Mouse (Mus musculus) forebrain, embryonic 13.5 days (tissue): ENCODE results near the gene Tkt. TPM values are rescaled to one million over a fixed set of nuclear protein-coding genes. Genes with fewer than 3 reads are reported as not detected.

Experiments used
- ATAC-seq: fragments of 200-750 bp; cut with Nextera tagmentation; 2 replicates; pipeline ENCODE4 v1.8.0; 2017
- H3K27ac ChIP-seq: fragments of 300-500 bp; sonication (generic); 2 replicates; pipeline ENCODE4 v1.5.1; 2015; ENCODE audit warnings: inconsistent platforms, mild to moderate bottlenecking, moderate library complexity
- H3K27me3 ChIP-seq: fragments of 300-500 bp; sonication (generic); 2 replicates; pipeline ENCODE4 v1.6.1; 2015; ENCODE audit warnings: mild to moderate bottlenecking, inconsistent platforms
- H3K36me3 ChIP-seq: fragments of 300-500 bp; sonication (generic); 2 replicates; pipeline ENCODE4 v1.6.1; 2015; ENCODE audit warnings: mild to moderate bottlenecking, inconsistent platforms; ENCODE audit not compliant: poor library complexity, severe bottlenecking
- H3K4me1 ChIP-seq: fragments of 300-500 bp; sonication (generic); 2 replicates; pipeline ENCODE4 v1.6.1; 2015; ENCODE audit warnings: inconsistent platforms
- H3K4me2 ChIP-seq: fragments of 300-500 bp; sonication (generic); 2 replicates; pipeline ENCODE4 v1.6.1; 2015; ENCODE audit warnings: inconsistent platforms, mild to moderate bottlenecking, moderate library complexity
- H3K4me3 ChIP-seq: fragments of 300-500 bp; sonication (generic); 2 replicates; pipeline ENCODE4 v1.5.1; 2015; ENCODE audit warnings: mild to moderate bottlenecking, inconsistent platforms
- H3K9ac ChIP-seq: fragments of 300-500 bp; sonication (generic); 2 replicates; pipeline ENCODE4 v1.6.1; 2015; ENCODE audit warnings: mild to moderate bottlenecking, inconsistent platforms
- H3K9me3 ChIP-seq: fragments of 300-500 bp; sonication (generic); replicated peaks from 2 replicates; pipeline ENCODE4 v1.6.1; 2016; ENCODE audit warnings: inconsistent platforms
- WGBS: fragments of 180-500 bp; shearing (Covaris S2); methylation state at CpG from one replicate; pipeline ENCODE4 v1.1.7; 2015; 5-methylcytosine and 5-hydroxymethylcytosine counted together
- polyA plus RNA-seq: library from polyadenylated mRNA; unstranded; fragments of >200 nt; fragmentation: Nextera tagmentation; extraction: Ambion mirVana; gene quantifications from 2 replicates; pipeline ENCODE4 v1.2.1, GENCODE M21; 2015

Tkt gene
- polyA plus RNA-seq: 274 and 296 TPM in 2 replicates

GRCm38 (mm10) chr14:30548131-30548720 is at the start of gene Tkt:
TSS of gene Tkt (plus strand) at chr14:30548359.
- WGBS: 25% methylated on average over 8 of the region's 8 CpGs
- H3K4me1 ChIP-seq: peaks cover 32% of the 10 kb centered on the region

GRCm38 (mm10) chr14:30504990-30505389 is 43.2 kb upstream of the Tkt start:
- Histone ChIP-seq H3K27ac (no peak overlapping the region), H3K9ac (no peak overlapping the region), H3K36me3 (peaks cover 67% of the 10 kb centered on the region), H3K4me2 (no peak overlapping the region), H3K27me3 (no peaks in the 10 kb centered on the region), H3K9me3 (no peaks in the 10 kb centered on the region), H3K4me1 (no peaks in the 10 kb centered on the region), H3K4me3 (no peak overlapping the region)
- ATAC-seq: no peak
- 88% methylated on average over 5 of the region's 5 CpGs for WGBS

More at GRCm38 (mm10) chr14:30548131-30548720, at the start of gene Tkt:
- peak; percentile 34 for ATAC-seq
- peak within 1 kb of the TSS; percentile 86 for H3K4me3 ChIP-seq
- H3K9ac ChIP-seq: peak within 1 kb of the TSS; percentile 91
- H3K36me3 ChIP-seq: no peaks in the 10 kb centered on the region
- peak within 1 kb of the TSS; percentile 87 for H3K27ac ChIP-seq
- H3K27me3 ChIP-seq: no peaks in the 10 kb centered on the region
- no peaks in the 10 kb centered on the region for H3K9me3 ChIP-seq
- H3K4me2 ChIP-seq: peak within 1 kb of the TSS; percentile 91

DNA sequence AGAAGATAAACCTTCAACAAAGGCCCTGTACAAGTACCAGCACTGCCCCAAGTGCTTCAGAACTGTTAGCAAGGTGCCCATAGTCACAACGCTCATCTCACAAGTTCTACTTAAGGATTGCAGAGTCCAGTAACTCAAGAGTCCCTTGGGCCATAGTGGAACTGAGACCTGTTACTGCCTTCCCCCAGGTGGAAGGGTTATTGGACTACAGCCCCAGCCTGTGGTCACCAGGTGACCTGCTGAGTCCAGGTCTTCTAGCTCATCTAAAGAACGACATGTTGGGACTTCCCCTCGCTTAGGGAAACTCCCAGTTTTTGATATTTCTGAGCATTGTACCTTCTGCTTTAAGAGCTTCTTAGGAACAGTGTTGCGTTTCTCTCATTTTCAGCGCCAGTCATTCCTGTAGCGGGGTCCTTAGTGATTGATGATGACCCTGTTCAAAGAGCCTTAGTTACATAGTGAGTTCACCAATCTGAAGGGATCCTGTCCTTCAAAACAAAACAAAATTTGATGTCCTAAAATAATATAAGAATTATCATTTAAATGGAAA is 37.9 kb upstream of the Tkt start:
- no peak for ATAC-seq
- H3K4me3 ChIP-seq: no peak overlapping the region
- no peak overlapping the region for H3K9ac ChIP-seq
- H3K9me3 ChIP-seq: no peaks in the 10 kb centered on the region
- peaks cover 81% of the 10 kb centered on the region for H3K36me3 ChIP-seq
- H3K27me3 ChIP-seq: no peaks in the 10 kb centered on the region
- H3K4me1 ChIP-seq: no peaks in the 10 kb centered on the region
- H3K27ac ChIP-seq: no peak overlapping the region
- 96% methylated on average over 6 of the region's 6 CpGs for WGBS
- H3K4me2 ChIP-seq: no peak overlapping the region

DNA sequence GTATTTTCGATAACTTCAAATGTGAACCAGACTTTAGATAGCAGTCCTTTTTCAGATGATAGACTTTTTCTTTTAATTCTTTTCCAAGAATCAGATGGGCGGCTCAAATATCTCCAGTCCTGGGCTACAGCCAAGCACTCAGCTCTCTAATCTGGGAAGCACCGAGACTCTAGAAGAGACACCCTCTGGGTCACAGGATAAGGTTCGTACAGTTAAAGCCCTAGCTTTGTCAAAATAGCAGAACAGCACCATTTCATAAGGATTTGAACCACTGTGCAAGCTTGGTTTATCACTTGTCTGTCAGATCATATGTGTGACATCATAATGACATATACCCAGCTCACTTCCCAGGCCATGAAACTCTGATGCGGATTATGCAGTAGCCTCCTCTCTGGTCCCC is 35.3 kb upstream of the Tkt start:
- H3K36me3 ChIP-seq: peaks cover 66% of the 10 kb centered on the region
- WGBS: 94% methylated on average over 5 of the region's 5 CpGs

DNA sequence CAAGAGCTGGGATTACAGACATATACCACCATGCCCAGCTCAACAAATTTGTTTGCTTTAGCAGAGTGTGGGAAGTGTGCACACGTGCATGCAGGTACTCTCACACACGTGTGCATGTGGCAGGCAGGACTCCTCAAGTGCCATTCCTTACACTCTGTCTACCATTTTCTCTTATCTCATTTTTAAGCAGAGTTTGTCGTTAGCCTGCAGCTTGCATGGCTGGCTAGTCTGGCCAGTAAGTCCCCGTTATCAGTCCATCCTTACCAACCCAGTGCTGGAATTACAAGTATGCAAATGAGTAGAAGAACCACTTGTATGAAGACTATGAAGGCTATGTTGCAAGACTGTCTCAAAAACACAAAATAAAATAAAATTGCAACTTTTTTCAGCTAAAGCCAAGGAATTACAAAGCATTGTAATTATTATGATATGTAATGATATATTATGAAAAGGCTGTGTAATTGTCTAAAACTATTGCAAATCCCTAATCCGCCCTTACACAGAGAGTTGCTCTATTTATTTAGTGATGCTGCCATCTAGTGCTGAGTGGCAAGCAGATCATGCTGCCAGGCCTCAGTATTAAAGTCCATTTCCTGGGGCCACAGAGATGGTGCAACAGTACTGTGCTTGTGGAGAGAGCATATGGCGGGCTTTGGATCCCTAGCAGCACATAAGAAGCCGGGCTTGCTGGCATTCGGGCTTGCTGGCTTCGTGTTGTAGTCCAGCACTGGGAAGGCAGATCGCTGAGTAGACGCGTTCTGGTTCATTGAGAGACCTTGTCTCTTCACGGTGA is 32.0 kb upstream of the Tkt start:
- Histone ChIP-seq H3K9me3 (no peaks in the 10 kb centered on the region), H3K4me1 (no peaks in the 10 kb centered on the region), H3K4me2 (no peak overlapping the region), H3K27ac (no peak overlapping the region), H3K9ac (no peak overlapping the region), H3K27me3 (no peaks in the 10 kb centered on the region), H3K36me3 (peaks cover 74% of the 10 kb centered on the region), H3K4me3 (no peak overlapping the region)
- no peak for ATAC-seq
- 90% methylated on average over 13 of the region's 13 CpGs for WGBS

More for the DNA sequence above, 35.3 kb upstream of the Tkt start:
- Histone ChIP-seq H3K4me2 (no peak overlapping the region), H3K27me3 (no peaks in the 10 kb centered on the region), H3K4me1 (no peaks in the 10 kb centered on the region), H3K9ac (no peak overlapping the region), H3K9me3 (no peaks in the 10 kb centered on the region), H3K4me3 (no peak overlapping the region), H3K27ac (no peak overlapping the region)
- ATAC-seq: no peak

DNA sequence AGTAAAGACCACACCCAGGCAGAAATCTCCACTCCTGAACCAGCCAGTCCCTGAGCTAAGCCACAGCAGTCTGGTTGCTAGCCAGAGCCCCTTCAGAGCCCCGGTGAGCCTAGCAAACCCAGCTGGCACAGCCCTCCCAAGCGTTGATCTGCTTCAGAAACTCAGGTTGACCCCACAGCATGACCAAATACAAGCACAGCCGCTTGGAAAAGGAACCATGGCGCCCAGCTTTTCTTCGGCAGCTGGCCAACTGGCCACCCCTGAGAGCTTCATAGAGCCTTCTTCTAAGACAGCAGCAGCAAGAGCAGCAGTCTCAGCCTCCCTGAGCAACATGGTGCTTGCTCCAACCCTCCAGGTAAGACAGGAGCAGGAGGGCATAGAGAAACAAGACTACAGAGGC is 28.8 kb upstream of the Tkt start:
- H3K4me1 ChIP-seq: no peaks in the 10 kb centered on the region
- WGBS: 92% methylated on average over 5 of the region's 5 CpGs
- H3K4me2 ChIP-seq: no peak overlapping the region
- ATAC-seq: no peak
- no peaks in the 10 kb centered on the region for H3K9me3 ChIP-seq
- H3K9ac ChIP-seq: no peak overlapping the region
- no peak overlapping the region for H3K4me3 ChIP-seq
- H3K36me3 ChIP-seq: peaks cover 79% of the 10 kb centered on the region
- no peak overlapping the region for H3K27ac ChIP-seq
- H3K27me3 ChIP-seq: no peaks in the 10 kb centered on the region

- H3K4me3 ChIP-seq: no peak overlapping the region
- WGBS: 73% methylated on average over 6 of the region's 6 CpGs
- H3K4me1 ChIP-seq: no peaks in the 10 kb centered on the region
- ATAC-seq: no peak
- no peaks in the 10 kb centered on the region for H3K27me3 ChIP-seq
- H3K36me3 ChIP-seq: peaks cover 97% of the 10 kb centered on the region
- no peaks in the 10 kb centered on the region for H3K9me3 ChIP-seq
- no peak overlapping the region for H3K4me2 ChIP-seq
- no peak overlapping the region for H3K27ac ChIP-seq
- H3K9ac ChIP-seq: no peak overlapping the region
Measured at GRCm38 (mm10) chr14:30523356-30523755, 24.8 kb upstream of the Tkt start.

DNA sequence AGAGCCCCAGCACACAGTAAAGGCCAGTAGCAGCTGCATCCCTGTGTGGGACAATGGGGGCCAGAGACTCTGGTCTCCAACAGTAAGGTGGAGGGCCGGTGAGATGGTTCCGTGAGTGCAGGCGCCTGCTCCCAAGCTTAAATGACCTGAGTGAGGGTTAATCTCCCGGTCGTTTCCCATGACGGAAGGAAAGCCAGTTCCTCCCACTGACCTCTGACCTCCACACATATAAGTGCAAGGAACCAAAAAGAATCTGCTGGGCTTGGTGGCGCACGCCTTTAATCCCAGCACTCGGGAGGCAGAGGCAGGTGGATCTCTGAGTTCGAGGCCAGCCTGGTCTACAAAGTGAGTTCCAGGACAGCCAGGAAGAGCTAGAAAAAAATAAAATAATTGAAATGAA is 19.8 kb upstream of the Tkt start:
- ATAC-seq: no peak
- Histone ChIP-seq H3K4me3 (no peak overlapping the region), H3K9me3 (no peaks in the 10 kb centered on the region), H3K4me1 (peaks cover 21% of the 10 kb centered on the region), H3K27me3 (no peaks in the 10 kb centered on the region), H3K4me2 (no peak overlapping the region), H3K9ac (no peak overlapping the region), H3K36me3 (peaks cover 48% of the 10 kb centered on the region), H3K27ac (no peak overlapping the region)
- WGBS: 90% methylated on average over 10 of the region's 10 CpGs

GRCm38 (mm10) chr14:30528961-30529360 is 19.2 kb upstream of the Tkt start:
- Histone ChIP-seq H3K4me3 (no peak overlapping the region), H3K27me3 (no peaks in the 10 kb centered on the region), H3K27ac (no peak overlapping the region), H3K4me2 (no peak overlapping the region), H3K36me3 (peaks cover 43% of the 10 kb centered on the region), H3K9me3 (no peaks in the 10 kb centered on the region), H3K4me1 (peaks cover 21% of the 10 kb centered on the region), H3K9ac (no peak overlapping the region)
- WGBS: 92% methylated on average over 5 of the region's 5 CpGs
- ATAC-seq: no peak

- ATAC-seq: no peak
- H3K4me1 ChIP-seq: peaks cover 21% of the 10 kb centered on the region
- H3K4me3 ChIP-seq: no peak overlapping the region
- H3K9me3 ChIP-seq: no peaks in the 10 kb centered on the region
- H3K9ac ChIP-seq: no peak overlapping the region
- no peak overlapping the region for H3K27ac ChIP-seq
- peaks cover 38% of the 10 kb centered on the region for H3K36me3 ChIP-seq
- H3K4me2 ChIP-seq: no peak overlapping the region
- H3K27me3 ChIP-seq: no peaks in the 10 kb centered on the region
- 91% methylated on average over 12 of the region's 12 CpGs for WGBS
Measured at GRCm38 (mm10) chr14:30529454-30529853, 18.7 kb upstream of the Tkt start.

DNA sequence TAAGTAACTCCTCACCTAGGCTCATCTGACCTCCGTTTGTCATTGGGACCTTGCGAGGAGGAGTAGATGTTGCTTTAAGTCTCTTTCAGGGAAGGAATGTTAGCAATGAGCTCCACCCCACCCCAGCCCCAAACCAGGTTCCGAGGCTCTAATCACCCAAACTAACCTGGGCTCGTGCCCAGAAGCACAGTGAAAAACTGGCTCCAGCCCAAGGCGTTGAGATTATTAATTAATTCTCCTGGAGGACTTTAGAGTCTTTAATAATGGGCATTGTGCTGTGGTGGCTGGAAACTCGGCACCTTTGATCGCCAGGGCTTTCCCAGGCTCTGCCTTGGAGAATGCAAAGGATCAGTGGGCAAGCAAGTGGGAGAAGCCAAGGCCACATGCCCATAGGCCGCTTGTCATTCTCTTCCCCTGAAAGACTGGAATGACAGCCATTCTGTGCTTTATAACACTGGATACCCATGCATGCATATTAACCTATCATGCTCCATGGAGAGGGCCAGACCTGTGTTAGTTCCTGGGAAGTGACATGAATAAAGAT is 17.4 kb upstream of the Tkt start:
- H3K27ac ChIP-seq: peak overlapping the region; percentile 74
- WGBS: 32% methylated on average over 8 of the region's 8 CpGs
- no peak overlapping the region for H3K4me3 ChIP-seq
- H3K27me3 ChIP-seq: no peaks in the 10 kb centered on the region
- peak; percentile 83 for ATAC-seq
- H3K4me2 ChIP-seq: peak overlapping the region; percentile 4; the same call in 1 of the 2 replicates
- H3K4me1 ChIP-seq: peaks cover 21% of the 10 kb centered on the region
- H3K9ac ChIP-seq: 0 out of 2 replicates have a peak overlapping the region, but pooled peaks have one; percentile 26
- H3K9me3 ChIP-seq: no peaks in the 10 kb centered on the region
- peaks cover 24% of the 10 kb centered on the region for H3K36me3 ChIP-seq

- Histone ChIP-seq H3K4me3 (no peak overlapping the region), H3K4me2 (0 out of 2 replicates have a peak overlapping the region, but pooled peaks have one; percentile 4), H3K9me3 (no peaks in the 10 kb centered on the region), H3K36me3 (peaks cover 18% of the 10 kb centered on the region), H3K27ac (peak overlapping the region; percentile 52), H3K9ac (no peak overlapping the region), H3K4me1 (peaks cover 21% of the 10 kb centered on the region), H3K27me3 (no peaks in the 10 kb centered on the region)
- 54% methylated on average over 5 of the region's 5 CpGs for WGBS
- ATAC-seq: 0 out of 2 replicates have a peak, but pooled peaks have one; percentile 45
Measured at GRCm38 (mm10) chr14:30531431-30531830, 16.7 kb upstream of the Tkt start.
